13 mouse cellular contexts compared by ENCODE assay signal in genomic region chr12:40694082-40694721, GRCm38 (mm10).
DNase-seq lines count a peak whose midpoint lies in the region; ATAC-seq and TF ChIP-seq lines count a peak whose summit lies in the region.
"Had no signal": no experiment of that assay in that cellular context is flagged by ENCODE, and none has a peak within 500 bp of the region (broad histone marks: within the 10 kb centered on the region; RNA-seq: fewer than 3 reads in every experiment).

No protein-coding gene starts in this region.

- no peak for ATAC-seq in heart, embryonic 16.5 days (replicated peaks; ENCODE audit: extremely low read depth, insufficient read depth, low FRiP score)
- peak; percentile 90 for ATAC-seq in lung, embryonic 16.5 days (ENCODE audit: low read depth)
- no peak for ATAC-seq in embryonic facial prominence, embryonic 13.5 days (ENCODE audit: insufficient number of reproducible peaks, insufficient read depth, low FRiP score, low TSS enrichment, low read depth)
- peak; percentile 78; the same call in 1 of the 2 replicates for ATAC-seq in limb, embryonic 15.5 days (ENCODE audit: insufficient number of reproducible peaks, low FRiP score, low TSS enrichment, low read depth)

- H3K9ac ChIP-seq in heart, embryonic 16.5 days (ENCODE audit: low read length), result no peak overlapping the region
- H3K9ac ChIP-seq in lung, embryonic 16.5 days (ENCODE audit: low read length), result no peak overlapping the region
- no peak overlapping the region for H3K9ac ChIP-seq in embryonic facial prominence, embryonic 13.5 days
- no peak overlapping the region for H3K9ac ChIP-seq in limb, embryonic 15.5 days

- TF ChIP-seq CTCF in lung, adult 2 months (IDR thresholded peaks at IDR 0.05; ENCODE audit: insufficient read depth, low read length), result no peak

- H3K9me3 ChIP-seq in heart, embryonic 16.5 days (replicated peaks; ENCODE audit: control insufficient read depth, low read length), result no peaks in the 10 kb centered on the region
- no peaks in the 10 kb centered on the region for H3K9me3 ChIP-seq in lung, embryonic 16.5 days (ENCODE audit: control insufficient read depth, low read length)
- no peaks in the 10 kb centered on the region for H3K9me3 ChIP-seq in embryonic facial prominence, embryonic 13.5 days
- H3K9me3 ChIP-seq in limb, embryonic 15.5 days, result no peaks in the 10 kb centered on the region

- no peaks in the 10 kb centered on the region for H3K27me3 ChIP-seq in heart, embryonic 16.5 days (ENCODE audit: control insufficient read depth, insufficient read depth, low read length)
- H3K27me3 ChIP-seq in lung, embryonic 16.5 days (ENCODE audit: control insufficient read depth, insufficient read depth, low read depth, low read length), result no peaks in the 10 kb centered on the region
- H3K27me3 ChIP-seq in embryonic facial prominence, embryonic 13.5 days, result no peaks in the 10 kb centered on the region
- no peaks in the 10 kb centered on the region for H3K27me3 ChIP-seq in limb, embryonic 15.5 days

- 0 out of 2 replicates have a peak overlapping the region, but pooled peaks have one; percentile 35 for H3K27ac ChIP-seq in heart, embryonic 16.5 days (ENCODE audit: low read length)
- peak overlapping the region; percentile 80 for H3K27ac ChIP-seq in lung, embryonic 16.5 days (ENCODE audit: low read length)
- H3K27ac ChIP-seq in embryonic facial prominence, embryonic 13.5 days, result peak overlapping the region; percentile 56
- peak overlapping the region; percentile 47; the same call in 1 of the 2 replicates for H3K27ac ChIP-seq in limb, embryonic 15.5 days

- H3K4me3 ChIP-seq in heart, embryonic 16.5 days (ENCODE audit: low read length), result no peak overlapping the region
- no peak overlapping the region for H3K4me3 ChIP-seq in lung, embryonic 16.5 days (ENCODE audit: low read length)
- H3K4me3 ChIP-seq in lung, adult 2 months (replicated peaks; ENCODE audit: extremely low read depth, low read depth, low read length), result no peak overlapping the region
- no peak overlapping the region for H3K4me3 ChIP-seq in embryonic facial prominence, embryonic 13.5 days
- H3K4me3 ChIP-seq in limb, embryonic 15.5 days, result no peak overlapping the region
- H3K4me3 ChIP-seq: myocyte had no signal

- peaks cover 6% of the 10 kb centered on the region for H3K4me1 ChIP-seq in heart, embryonic 16.5 days (ENCODE audit: control insufficient read depth, insufficient read depth, low read length)
- peaks cover 7% of the 10 kb centered on the region; the same call in 1 of the 2 replicates for H3K4me1 ChIP-seq in lung, embryonic 16.5 days (replicated peaks; ENCODE audit: control insufficient read depth, insufficient read depth, low read length)
- H3K4me1 ChIP-seq in lung, adult 2 months (ENCODE audit: control insufficient read depth, insufficient read depth, low read length), result no peaks in the 10 kb centered on the region
- H3K4me1 ChIP-seq in embryonic facial prominence, embryonic 13.5 days, result peaks cover 12% of the 10 kb centered on the region
- H3K4me1 ChIP-seq in limb, embryonic 15.5 days, result 0 out of 2 replicates have a peak, but pooled peaks cover 9% of the 10 kb centered on the region

- 0 out of 2 replicates have a peak, but pooled peaks cover 2% of the 10 kb centered on the region for H3K36me3 ChIP-seq in heart, embryonic 16.5 days (ENCODE audit: control insufficient read depth, insufficient read depth)
- H3K36me3 ChIP-seq in lung, embryonic 16.5 days (ENCODE audit: control insufficient read depth, insufficient read depth, low read length), result peaks cover 2% of the 10 kb centered on the region; the same call in 1 of the 2 replicates
- H3K36me3 ChIP-seq in embryonic facial prominence, embryonic 13.5 days, result no peaks in the 10 kb centered on the region
- H3K36me3 ChIP-seq in limb, embryonic 15.5 days, result no peaks in the 10 kb centered on the region

- no peak overlapping the region for H3K4me2 ChIP-seq in heart, embryonic 16.5 days (ENCODE audit: low read depth, low read length)
- no peak overlapping the region for H3K4me2 ChIP-seq in lung, embryonic 16.5 days (ENCODE audit: low read depth, low read length)
- no peak overlapping the region for H3K4me2 ChIP-seq in embryonic facial prominence, embryonic 13.5 days
- H3K4me2 ChIP-seq in limb, embryonic 15.5 days, result no peak overlapping the region

- DNase-seq in heart, postnatal 36 days, result no peak
- no peak for DNase-seq in lung, adult 2 months
- DNase-seq in layer of hippocampus, adult 11-12 months (ENCODE audit: low spot score), result no peak
- no peak for DNase-seq in thymus, postnatal 25 days
- DNase-seq: cerebellum, adult 8-10 months; gastrocnemius, postnatal 36 days; kidney, adult 8-10 months; lung, adult 18-20 months had no signal

- WGBS in heart, embryonic 16.5 days, result 38% methylated on average over 2 of the region's 2 CpGs
- 30% methylated on average over 2 of the region's 2 CpGs for WGBS in lung, embryonic 16.5 days
- WGBS in lung, adult 2 months, result 41% methylated on average over 2 of the region's 2 CpGs
- 55% methylated on average over 2 of the region's 2 CpGs for WGBS in embryonic facial prominence, embryonic 13.5 days
- WGBS in limb, embryonic 15.5 days, result 45% methylated on average over 2 of the region's 2 CpGs

- no peak for TF ChIP-seq POLR2A in lung, adult 2 months (IDR thresholded peaks at IDR 0.05; ENCODE audit: borderline replicate concordance, extremely low read depth, low read depth, low read length)

- intact Hi-C loops in heart, postnatal 36 days (cut with DNase I), result loop anchor here (5.0 kb wide), 1 partner anchor 98 kb away; no protein-coding TSS in a partner anchor

Comparison
In these comparisons a context has a peak if more than half of its experiments do, and no peak if none do; other contexts are left out.
1. ATAC-seq: peak in lung, embryonic 16.5 days (single experiment) and limb, embryonic 15.5 days (single experiment); none in heart, embryonic 16.5 days (single experiment) and embryonic facial prominence, embryonic 13.5 days (single experiment).
2. Peak in every context shown above with its lines, with median percentiles within 50 percentile points of each other: H3K27ac ChIP-seq.